Mouse (Mus musculus): ENCODE data around the gene Tcea3.

- TF ChIP-seq POLR2A (IDR thresholded peaks at IDR 0.05; ENCODE audit: insufficient read depth, low read length) (no peak), CTCF (IDR thresholded peaks at IDR 0.05; ENCODE audit: low read depth, low read length) (no peak)
Observed at GRCm38 (mm10) chr4:136291692-136292091, 44.2 kb downstream of the Tcea3 start.
